Mouse (Mus musculus) ovary, adult 2 months (tissue): ENCODE measurements around the gene Cdk4. TPM values are rescaled to one million over a fixed set of nuclear protein-coding genes. Genes with fewer than 3 reads are reported as not detected.

Source experiments
- polyA plus RNA-seq: library from polyadenylated mRNA; depleted of rRNA; stranded (reverse); fragments of >200 nt; gene quantifications from 2 replicates; pipeline ENCODE4 v1.2.3, GENCODE M21; 2012; rRNA removed

Cdk4 gene
- polyA plus RNA-seq = 382 and 484 TPM in 2 replicates

GRCm38 (mm10) chr10:127063239-127063872 is at the start of gene Cdk4:
Cdk4 (plus strand) TSS chr10:127063534.

GRCm38 (mm10) chr10:127030336-127031296 is 32.7 kb upstream of the Cdk4 start, which contains the start of gene Tsfm:
Tsfm (minus strand) TSS chr10:127030840.

GRCm38 (mm10) chr10:127041274-127041766 is 22.0 kb upstream of the Cdk4 start, which contains the start of the genes Mettl1 and Eef1akmt3:
Mettl1 (plus strand) TSS chr10:127041414.
Eef1akmt3 (minus strand) TSS chr10:127041513.

GRCm38 (mm10) chr10:127047954-127048353 is 15.4 kb upstream of the Cdk4 start, which contains the start of gene Cyp27b1:
Cyp27b1 (plus strand) TSS chr10:127048250.

GRCm38 (mm10) chr10:127059968-127060916 is 3.1 kb upstream of the Cdk4 start, which contains the start of gene March9:
March9 (minus strand) TSS chr10:127060184.

GRCm38 (mm10) chr10:127070190-127071121 is 7.1 kb downstream of the Cdk4 start, which contains the start of gene Tspan31:
Tspan31 (minus strand) TSS chr10:127070264.

GRCm38 (mm10) chr10:127075080-127075479 is 11.7 kb downstream of the Cdk4 start, which contains the start of gene Agap2:
Agap2 (plus strand) TSS chr10:127075284.

Other genes with a start within 250 kb of the Cdk4 start
- 13.9 and 15.1 TPM in 2 replicates for gene Atp23, start 162.2 kb upstream of the Cdk4 start, polyA plus RNA-seq
- gene Ctdsp2, start 84.8 kb upstream of the Cdk4 start, polyA plus RNA-seq = 152 and 173 TPM in 2 replicates
- 0.09 and 0.25 TPM in 2 replicates for gene Avil, start 62.8 kb upstream of the Cdk4 start, polyA plus RNA-seq
- 53.1 and 69.5 TPM in 2 replicates for gene Tsfm, start 32.7 kb upstream of the Cdk4 start, polyA plus RNA-seq
- gene Mettl1, start 22.1 kb upstream of the Cdk4 start, polyA plus RNA-seq = 29.7 and 33.5 TPM in 2 replicates
- 0.95 and 1.1 TPM in 2 replicates for gene Eef1akmt3, start 22.0 kb upstream of the Cdk4 start, polyA plus RNA-seq
- 0.64 and 0.89 TPM in 2 replicates for gene Cyp27b1, start 15.3 kb upstream of the Cdk4 start, polyA plus RNA-seq
- gene March9, start 3.4 kb upstream of the Cdk4 start, polyA plus RNA-seq = 19.1 and 27.0 TPM in 2 replicates
- 105 and 119 TPM in 2 replicates for gene Tspan31, start 6.7 kb downstream of the Cdk4 start, polyA plus RNA-seq
- 18.0 and 26.2 TPM in 2 replicates for gene Agap2, start 11.8 kb downstream of the Cdk4 start, polyA plus RNA-seq
- gene Os9, start 57.6 kb downstream of the Cdk4 start, polyA plus RNA-seq = 72.1 and 89.3 TPM in 2 replicates
- 11.4 and 16.1 TPM in 2 replicates for gene B4galnt1, start 101.7 kb downstream of the Cdk4 start, polyA plus RNA-seq
- 2.0 and 2.7 TPM in 2 replicates for gene Slc26a10, start 117.1 kb downstream of the Cdk4 start, polyA plus RNA-seq
- 71.4 and 75.9 TPM in 2 replicates for gene Arhgef25, start 126.5 kb downstream of the Cdk4 start, polyA plus RNA-seq
- 262 and 306 TPM in 2 replicates for gene Dtx3, start 132.2 kb downstream of the Cdk4 start, polyA plus RNA-seq
- gene Pip4k2c, start 148.1 kb downstream of the Cdk4 start, polyA plus RNA-seq = 32.8 and 34.9 TPM in 2 replicates
- gene Kif5a, start 199.8 kb downstream of the Cdk4 start, polyA plus RNA-seq = 6.4 and 7.0 TPM in 2 replicates
- 245 and 250 TPM in 2 replicates for gene Dctn2, start 202.8 kb downstream of the Cdk4 start, polyA plus RNA-seq
- 51.3 and 61.2 TPM in 2 replicates for gene Mbd6, start 225.5 kb downstream of the Cdk4 start, polyA plus RNA-seq
- gene Mars, start 248.3 kb downstream of the Cdk4 start, polyA plus RNA-seq = 78.4 and 101 TPM in 2 replicates